Mouse (Mus musculus): ENCODE measurements around the gene Tmco1.

The Tmco1 gene

GRCm38 (mm10) chr1:167350597-167351415 is 42.6 kb downstream of the Tmco1 start:
- in situ Hi-C loops (cut with MboI; ENCODE audit: low pct_unique_long_range_greater_than_20kb in 1 of 2, low sequenced_read_pairs in 2 of 2, unreplicated experiment in 1 of 2): no loop called here

- in situ Hi-C loops (cut with MboI; ENCODE audit: low pct_unique_long_range_greater_than_20kb in 1 of 2, low sequenced_read_pairs in 2 of 2, unreplicated experiment in 1 of 2): no loop called here
Observed at GRCm38 (mm10) chr1:167352403-167352802, 44.2 kb downstream of the Tmco1 start.

- in situ Hi-C loops (cut with MboI; ENCODE audit: low pct_unique_long_range_greater_than_20kb in 1 of 2, low sequenced_read_pairs in 2 of 2, unreplicated experiment in 1 of 2): no loop called here
Observed at GRCm38 (mm10) chr1:167357387-167357786, 49.2 kb downstream of the Tmco1 start.

GRCm38 (mm10) chr1:167358731-167359130 is 50.6 kb downstream of the Tmco1 start:
- in situ Hi-C loops (cut with MboI; ENCODE audit: low pct_unique_long_range_greater_than_20kb in 1 of 2, low sequenced_read_pairs in 2 of 2, unreplicated experiment in 1 of 2): no loop called here

- in situ Hi-C loops (cut with MboI; ENCODE audit: low pct_unique_long_range_greater_than_20kb in 1 of 2, low sequenced_read_pairs in 2 of 2, unreplicated experiment in 1 of 2): no loop called here
Observed at GRCm38 (mm10) chr1:167360268-167360667, 52.1 kb downstream of the Tmco1 start.

GRCm38 (mm10) chr1:167362819-167363218 is 54.6 kb downstream of the Tmco1 start:
- in situ Hi-C loops (cut with MboI; ENCODE audit: low pct_unique_long_range_greater_than_20kb in 1 of 2, low sequenced_read_pairs in 2 of 2, unreplicated experiment in 1 of 2): no loop called here

- in situ Hi-C loops (cut with MboI; ENCODE audit: low pct_unique_long_range_greater_than_20kb in 1 of 2, low sequenced_read_pairs in 2 of 2, unreplicated experiment in 1 of 2): no loop called here
Observed at GRCm38 (mm10) chr1:167363322-167363721, 55.1 kb downstream of the Tmco1 start.

- in situ Hi-C loops (cut with MboI; ENCODE audit: low pct_unique_long_range_greater_than_20kb in 1 of 2, low sequenced_read_pairs in 2 of 2, unreplicated experiment in 1 of 2): no loop called here
Observed at GRCm38 (mm10) chr1:167365808-167366207, 57.6 kb downstream of the Tmco1 start.

- in situ Hi-C loops (cut with MboI; ENCODE audit: low pct_unique_long_range_greater_than_20kb in 1 of 2, low sequenced_read_pairs in 2 of 2, unreplicated experiment in 1 of 2): no loop called here
Observed at GRCm38 (mm10) chr1:167366621-167367020, 58.4 kb downstream of the Tmco1 start.

GRCm38 (mm10) chr1:167368018-167368417 is 59.8 kb downstream of the Tmco1 start:
- in situ Hi-C loops (cut with MboI; ENCODE audit: low pct_unique_long_range_greater_than_20kb in 1 of 2, low sequenced_read_pairs in 2 of 2, unreplicated experiment in 1 of 2): no loop called here

- in situ Hi-C loops (cut with MboI; ENCODE audit: low pct_unique_long_range_greater_than_20kb in 1 of 2, low sequenced_read_pairs in 2 of 2, unreplicated experiment in 1 of 2): no loop called here
Observed at GRCm38 (mm10) chr1:167368513-167368912, 60.3 kb downstream of the Tmco1 start.

- in situ Hi-C loops (cut with MboI; ENCODE audit: low pct_unique_long_range_greater_than_20kb in 1 of 2, low sequenced_read_pairs in 2 of 2, unreplicated experiment in 1 of 2): no loop called here
Observed at GRCm38 (mm10) chr1:167369905-167370304, 61.7 kb downstream of the Tmco1 start.

GRCm38 (mm10) chr1:167372739-167373138 is 64.6 kb downstream of the Tmco1 start:
- in situ Hi-C loops (cut with MboI; ENCODE audit: low pct_unique_long_range_greater_than_20kb in 1 of 2, low sequenced_read_pairs in 2 of 2, unreplicated experiment in 1 of 2): no loop called here

- in situ Hi-C loops (cut with MboI; ENCODE audit: low pct_unique_long_range_greater_than_20kb in 1 of 2, low sequenced_read_pairs in 2 of 2, unreplicated experiment in 1 of 2): no loop called here
Observed at GRCm38 (mm10) chr1:167374003-167374784, 66.0 kb downstream of the Tmco1 start.

- in situ Hi-C loops (cut with MboI; ENCODE audit: low pct_unique_long_range_greater_than_20kb in 1 of 2, low sequenced_read_pairs in 2 of 2, unreplicated experiment in 1 of 2): no loop called here
Observed at GRCm38 (mm10) chr1:167374942-167375341, 66.8 kb downstream of the Tmco1 start.

GRCm38 (mm10) chr1:167378019-167378418 is 69.8 kb downstream of the Tmco1 start:
- in situ Hi-C loops (cut with MboI; ENCODE audit: low pct_unique_long_range_greater_than_20kb in 1 of 2, low sequenced_read_pairs in 2 of 2, unreplicated experiment in 1 of 2): no loop called here

- in situ Hi-C loops (cut with MboI; ENCODE audit: low pct_unique_long_range_greater_than_20kb in 1 of 2, low sequenced_read_pairs in 2 of 2, unreplicated experiment in 1 of 2): no loop called here
Observed at GRCm38 (mm10) chr1:167379751-167380150, 71.6 kb downstream of the Tmco1 start.

GRCm38 (mm10) chr1:167380223-167380622 is 72.0 kb downstream of the Tmco1 start:
- in situ Hi-C loops (cut with MboI; ENCODE audit: low pct_unique_long_range_greater_than_20kb in 1 of 2, low sequenced_read_pairs in 2 of 2, unreplicated experiment in 1 of 2): no loop called here

GRCm38 (mm10) chr1:167381050-167382015 is 73.2 kb downstream of the Tmco1 start:
- in situ Hi-C loops (cut with MboI; ENCODE audit: low pct_unique_long_range_greater_than_20kb in 1 of 2, low sequenced_read_pairs in 2 of 2, unreplicated experiment in 1 of 2): no loop called here
